Mouse (Mus musculus) limb, embryonic 14.5 days (tissue): ENCODE data around the gene Lgmn. TPM values are rescaled to one million over a fixed set of nuclear protein-coding genes. Genes with fewer than 3 reads are reported as not detected.

Experiments used
- ATAC-seq: fragments of 200-750 bp; cut with Nextera tagmentation; 2 replicates; pipeline ENCODE4 v1.8.0; 2017; ENCODE audit warnings: low read depth, moderate number of reproducible peaks, moderate TSS enrichment; ENCODE audit not compliant: low FRiP score
- DNase-seq: peaks from one replicate; pipeline ENCODE4 v3.0.0-alpha.2; 2015; ENCODE audit warnings: low spot score
- H3K27ac ChIP-seq: fragments of 300-500 bp; sonication (generic); replicated peaks from 2 replicates; pipeline ENCODE4 v1.5.1; 2014; ENCODE audit warnings: low read depth, mild to moderate bottlenecking, low read length, moderate library complexity, mixed read lengths
- H3K27me3 ChIP-seq: fragments of 300-500 bp; sonication (generic); 2 replicates; pipeline ENCODE4 v1.6.1; 2014; ENCODE audit warnings: low read length, mixed read lengths; ENCODE audit not compliant: control insufficient read depth, insufficient read depth
- H3K36me3 ChIP-seq: fragments of 300-500 bp; sonication (generic); 2 replicates; pipeline ENCODE4 v1.6.1; 2014; ENCODE audit warnings: mild to moderate bottlenecking, low read length, moderate library complexity, mixed read lengths; ENCODE audit not compliant: control insufficient read depth, insufficient read depth
- H3K4me1 ChIP-seq: fragments of 300-500 bp; sonication (generic); 2 replicates; pipeline ENCODE4 v1.6.1; 2014; ENCODE audit warnings: antibody characterized with exemption, low read length, mixed read lengths; ENCODE audit not compliant: control insufficient read depth, insufficient read depth
- H3K4me2 ChIP-seq: fragments of 300-500 bp; sonication (generic); replicated peaks from 2 replicates; pipeline ENCODE4 v1.6.1; 2014; ENCODE audit warnings: low read depth, mild to moderate bottlenecking, low read length, moderate library complexity; ENCODE audit not compliant: severe bottlenecking
- H3K4me3 ChIP-seq: fragments of 300-500 bp; sonication (generic); replicated peaks from 2 replicates; pipeline ENCODE4 v1.5.1; 2014; ENCODE audit warnings: low read length
- H3K9ac ChIP-seq: fragments of 300-500 bp; sonication (generic); 2 replicates; pipeline ENCODE4 v1.6.1; 2014; ENCODE audit warnings: mild to moderate bottlenecking, low read depth, low read length, moderate library complexity; ENCODE audit not compliant: severe bottlenecking
- H3K9me3 ChIP-seq: fragments of 300-500 bp; sonication (generic); 2 replicates; pipeline ENCODE4 v1.6.1; 2016; ENCODE audit warnings: low read length; ENCODE audit not compliant: control insufficient read depth
- POLR2A ChIP-seq: fragments of 200-500 bp; IDR thresholded peaks from 2 replicates; pipeline ENCODE4 v1.8.0; 2012; ENCODE audit warnings: inconsistent platforms, mild to moderate bottlenecking, moderate library complexity, borderline replicate concordance; ENCODE audit not compliant: insufficient read depth, insufficient read length; ENCODE audit errors: extremely low read depth
- WGBS: fragments of 180-500 bp; shearing (Covaris S2); extraction: QIAGEN DNeasy Blood & Tissue Kit; methylation state at CpG from one replicate; pipeline ENCODE4 v1.1.7; 2014; 5-methylcytosine and 5-hydroxymethylcytosine counted together
- polyA plus RNA-seq, 2 experiments: library from polyadenylated mRNA; depleted of rRNA in 1 of 2; stranded (reverse) in 1 of 2; unstranded in 1 of 2; fragments of >200 nt; fragmentation: Nextera tagmentation in 1 of 2; extraction: Ambion mirVana in 1 of 2; gene quantifications; 2 replicates each; pipeline versions ENCODE4 v1.2.1 to v1.2.3; 2012 to 2014

Gene Lgmn
- polyA plus RNA-seq, 2 experiments = 78.7 to 105 TPM

- ATAC-seq (no peak), DNase-seq (no peak)
- Histone ChIP-seq H3K4me2 (no peak overlapping the region), H3K36me3 (peaks cover 8% of the 10 kb centered on the region; the same call in 1 of the 2 replicates), H3K9ac (no peak overlapping the region), H3K27ac (no peak overlapping the region), H3K27me3 (no peaks in the 10 kb centered on the region), H3K9me3 (no peaks in the 10 kb centered on the region), H3K4me3 (no peak overlapping the region), H3K4me1 (no peaks in the 10 kb centered on the region)
- TF ChIP-seq POLR2A = no peak
- WGBS = 60% methylated on average over 4 of the region's 4 CpGs
Measured at GRCm38 (mm10) chr12:102425048-102425578, 14.5 kb downstream of the Lgmn start.

GRCm38 (mm10) chr12:102424456-102424855 is 15.2 kb downstream of the Lgmn start:
- WGBS = 65% methylated on average over 2 of the region's 2 CpGs
- no peak for ATAC-seq

GRCm38 (mm10) chr12:102423625-102424024 is 16.0 kb downstream of the Lgmn start:
- Histone ChIP-seq H3K27me3 (no peaks in the 10 kb centered on the region), H3K36me3 (peaks cover 8% of the 10 kb centered on the region; the same call in 1 of the 2 replicates), H3K9ac (no peak overlapping the region), H3K4me1 (no peaks in the 10 kb centered on the region), H3K4me3 (no peak overlapping the region), H3K27ac (no peak overlapping the region), H3K9me3 (no peaks in the 10 kb centered on the region), H3K4me2 (no peak overlapping the region)
- ATAC-seq (no peak), DNase-seq (no peak)
- TF ChIP-seq POLR2A = no peak
- 95% methylated on average over 8 of the region's 8 CpGs for WGBS

More at GRCm38 (mm10) chr12:102424456-102424855, 15.2 kb downstream of the Lgmn start:
- H3K4me1 ChIP-seq = no peaks in the 10 kb centered on the region
- H3K36me3 ChIP-seq = peaks cover 8% of the 10 kb centered on the region; the same call in 1 of the 2 replicates
- no peak overlapping the region for H3K4me3 ChIP-seq
- no peak for DNase-seq
- H3K27me3 ChIP-seq = no peaks in the 10 kb centered on the region
- no peak overlapping the region for H3K27ac ChIP-seq
- H3K4me2 ChIP-seq = no peak overlapping the region
- no peak for TF ChIP-seq POLR2A
- H3K9ac ChIP-seq = no peak overlapping the region
- H3K9me3 ChIP-seq = no peaks in the 10 kb centered on the region

- TF ChIP-seq POLR2A = no peak
- WGBS = 85% methylated on average over 11 of the region's 11 CpGs
- no peak for DNase-seq
Measured at GRCm38 (mm10) chr12:102422623-102423320, 16.8 kb downstream of the Lgmn start.

GRCm38 (mm10) chr12:102422065-102422464 is 17.5 kb downstream of the Lgmn start:
- no peaks in the 10 kb centered on the region for H3K27me3 ChIP-seq
- peaks cover 8% of the 10 kb centered on the region; the same call in 1 of the 2 replicates for H3K36me3 ChIP-seq
- H3K4me2 ChIP-seq = no peak overlapping the region
- 67% methylated on average over 6 of the region's 6 CpGs for whole genome bisulfite sequencing
- no peaks in the 10 kb centered on the region for H3K4me1 ChIP-seq
- ATAC-seq (0 out of 2 replicates have a peak, but pooled peaks have one; percentile 30), DNase-seq (peak; percentile 24)
- no peak overlapping the region for H3K9ac ChIP-seq
- H3K9me3 ChIP-seq = no peaks in the 10 kb centered on the region
- no peak overlapping the region for H3K27ac ChIP-seq
- TF ChIP-seq POLR2A = no peak
- H3K4me3 ChIP-seq = no peak overlapping the region

More at GRCm38 (mm10) chr12:102422623-102423320, 16.8 kb downstream of the Lgmn start:
- peaks cover 8% of the 10 kb centered on the region; the same call in 1 of the 2 replicates for H3K36me3 ChIP-seq
- no peaks in the 10 kb centered on the region for H3K9me3 ChIP-seq
- ATAC-seq = no peak
- H3K4me1 ChIP-seq = no peaks in the 10 kb centered on the region
- H3K9ac ChIP-seq = no peak overlapping the region
- no peaks in the 10 kb centered on the region for H3K27me3 ChIP-seq
- H3K4me2 ChIP-seq = no peak overlapping the region
- H3K4me3 ChIP-seq = no peak overlapping the region
- H3K27ac ChIP-seq = no peak overlapping the region
